Mouse (Mus musculus) forebrain, embryonic 13.5 days (tissue): ENCODE data around the gene Ivd. TPM values are rescaled to one million over a fixed set of nuclear protein-coding genes. Genes with fewer than 3 reads are reported as not detected.

Source experiments
- ATAC-seq: fragments of 200-750 bp; cut with Nextera tagmentation; 2 replicates; pipeline ENCODE4 v1.8.0; 2017
- H3K27ac ChIP-seq: fragments of 300-500 bp; sonication (generic); 2 replicates; pipeline ENCODE4 v1.5.1; 2015; ENCODE audit warnings: inconsistent platforms, mild to moderate bottlenecking, moderate library complexity
- H3K27me3 ChIP-seq: fragments of 300-500 bp; sonication (generic); 2 replicates; pipeline ENCODE4 v1.6.1; 2015; ENCODE audit warnings: mild to moderate bottlenecking, inconsistent platforms
- H3K36me3 ChIP-seq: fragments of 300-500 bp; sonication (generic); 2 replicates; pipeline ENCODE4 v1.6.1; 2015; ENCODE audit warnings: mild to moderate bottlenecking, inconsistent platforms; ENCODE audit not compliant: poor library complexity, severe bottlenecking
- H3K4me1 ChIP-seq: fragments of 300-500 bp; sonication (generic); 2 replicates; pipeline ENCODE4 v1.6.1; 2015; ENCODE audit warnings: inconsistent platforms
- H3K4me2 ChIP-seq: fragments of 300-500 bp; sonication (generic); 2 replicates; pipeline ENCODE4 v1.6.1; 2015; ENCODE audit warnings: inconsistent platforms, mild to moderate bottlenecking, moderate library complexity
- H3K4me3 ChIP-seq: fragments of 300-500 bp; sonication (generic); 2 replicates; pipeline ENCODE4 v1.5.1; 2015; ENCODE audit warnings: mild to moderate bottlenecking, inconsistent platforms
- H3K9ac ChIP-seq: fragments of 300-500 bp; sonication (generic); 2 replicates; pipeline ENCODE4 v1.6.1; 2015; ENCODE audit warnings: mild to moderate bottlenecking, inconsistent platforms
- H3K9me3 ChIP-seq: fragments of 300-500 bp; sonication (generic); replicated peaks from 2 replicates; pipeline ENCODE4 v1.6.1; 2016; ENCODE audit warnings: inconsistent platforms
- WGBS: fragments of 180-500 bp; shearing (Covaris S2); methylation state at CpG from one replicate; pipeline ENCODE4 v1.1.7; 2015; 5-methylcytosine and 5-hydroxymethylcytosine counted together
- polyA plus RNA-seq: library from polyadenylated mRNA; unstranded; fragments of >200 nt; fragmentation: Nextera tagmentation; extraction: Ambion mirVana; gene quantifications from 2 replicates; pipeline ENCODE4 v1.2.1, GENCODE M21; 2015

Gene Ivd
- polyA plus RNA-seq, 1 experiment from 2014 or later: 54.0 TPM

DNA sequence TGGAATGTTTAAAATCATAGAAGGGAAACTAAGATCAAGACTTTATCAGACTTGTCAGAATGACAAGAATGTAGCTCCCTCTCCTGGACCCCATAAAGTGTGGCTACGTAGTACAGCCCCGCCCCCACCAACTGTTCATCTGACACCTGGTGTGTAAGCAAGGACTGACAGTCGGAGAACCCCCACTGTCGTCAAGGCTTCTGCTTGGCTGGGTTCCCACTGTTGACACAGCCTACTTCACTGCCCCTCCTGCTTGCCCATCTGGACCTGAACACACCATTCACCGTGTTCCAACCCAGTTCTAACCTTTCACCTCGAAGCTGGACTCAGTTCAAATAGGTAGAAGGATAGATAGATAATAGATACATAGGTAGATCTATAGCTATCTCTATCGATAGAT lies 15.5 kb upstream of the Ivd start:
- H3K27ac ChIP-seq: no peak overlapping the region
- no peak overlapping the region for H3K4me2 ChIP-seq
- H3K4me1 ChIP-seq: no peaks in the 10 kb centered on the region; the same call in 1 of the 2 replicates
- WGBS: 58% methylated on average over 7 of the region's 7 CpGs
- H3K9ac ChIP-seq: no peak overlapping the region
- no peaks in the 10 kb centered on the region for H3K27me3 ChIP-seq
- H3K9me3 ChIP-seq: no peaks in the 10 kb centered on the region
- H3K4me3 ChIP-seq: no peak overlapping the region
- peak; percentile 81 for ATAC-seq
- H3K36me3 ChIP-seq: no peaks in the 10 kb centered on the region

DNA sequence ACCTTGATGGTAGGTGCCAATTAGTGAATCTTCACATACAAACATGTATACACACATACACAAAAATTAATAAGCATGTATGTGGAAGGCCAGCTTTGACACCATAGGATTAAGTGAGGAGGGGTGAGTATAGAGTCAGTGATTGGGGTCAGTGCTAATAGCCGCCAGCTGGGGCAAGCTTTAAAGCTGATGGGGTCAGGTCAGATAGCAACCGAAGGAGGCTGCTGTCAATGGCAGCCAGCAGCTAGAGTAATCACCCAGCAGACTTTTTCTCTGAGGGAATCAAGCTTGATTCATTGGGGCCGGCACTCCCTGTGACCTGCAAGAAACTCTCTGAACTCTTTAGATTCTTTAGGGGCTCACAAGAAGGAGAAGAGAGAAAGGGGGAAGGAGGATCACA lies 10.0 kb upstream of the Ivd start:
- Histone ChIP-seq H3K9me3 (no peaks in the 10 kb centered on the region), H3K27ac (no peak overlapping the region), H3K4me3 (no peak overlapping the region), H3K4me2 (no peak overlapping the region), H3K36me3 (no peaks in the 10 kb centered on the region), H3K27me3 (no peaks in the 10 kb centered on the region), H3K4me1 (no peaks in the 10 kb centered on the region), H3K9ac (no peak overlapping the region)
- ATAC-seq: no peak
- 39% methylated on average over 3 of the region's 3 CpGs for WGBS

DNA sequence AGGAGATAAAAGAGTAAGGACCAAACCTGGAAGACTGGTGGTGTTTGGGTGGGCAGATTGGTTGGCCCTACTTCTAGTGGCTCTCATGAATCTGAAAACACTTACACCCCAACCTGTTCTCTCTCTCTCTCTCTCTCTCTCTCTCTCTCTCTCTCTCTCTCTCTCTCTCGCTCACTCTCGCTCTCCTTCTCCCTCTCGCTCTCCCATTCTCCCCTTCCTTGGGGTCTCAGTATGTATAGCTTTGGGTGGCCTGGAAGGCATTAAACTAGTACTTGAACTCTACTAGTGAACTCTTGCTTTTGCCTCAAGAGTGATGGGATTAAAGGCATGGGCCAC lies 554 bp downstream of the Ivd start:
- 0 out of 2 replicates have a peak overlapping the region, but pooled peaks have one; percentile 16 for H3K27ac ChIP-seq
- no peaks in the 10 kb centered on the region for H3K27me3 ChIP-seq
- peak overlapping the region; percentile 82 for H3K4me2 ChIP-seq
- H3K4me3 ChIP-seq: peak overlapping the region; percentile 63
- H3K4me1 ChIP-seq: peaks cover 21% of the 10 kb centered on the region
- H3K9ac ChIP-seq: peak overlapping the region; percentile 75
- no peaks in the 10 kb centered on the region for H3K9me3 ChIP-seq
- 28% methylated on average over 3 of the region's 3 CpGs for WGBS
- no peak for ATAC-seq
- H3K36me3 ChIP-seq: 0 out of 2 replicates have a peak, but pooled peaks cover 4% of the 10 kb centered on the region

DNA sequence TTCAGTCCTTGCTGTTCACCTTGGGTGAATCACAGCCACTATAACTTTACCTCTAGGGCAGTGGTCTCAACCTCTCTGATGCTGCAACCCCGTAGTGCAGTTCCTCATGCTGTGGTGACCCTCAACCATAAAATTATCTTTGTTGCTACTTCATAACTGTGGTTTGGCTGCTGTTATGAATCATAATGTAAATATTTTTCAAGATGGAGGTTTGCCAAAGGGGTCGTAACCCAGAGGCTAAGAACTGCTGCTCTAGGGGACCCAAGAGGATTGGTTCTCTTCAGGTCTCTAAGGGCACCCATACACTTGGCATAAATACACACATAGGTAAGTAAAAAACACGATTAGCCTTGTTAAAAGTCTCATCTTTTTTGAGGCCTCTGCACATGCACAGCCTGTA lies 8.8 kb downstream of the Ivd start:
- Histone ChIP-seq H3K36me3 (peaks cover 51% of the 10 kb centered on the region), H3K9ac (no peak overlapping the region), H3K9me3 (no peaks in the 10 kb centered on the region), H3K4me3 (no peak overlapping the region), H3K4me2 (no peak overlapping the region), H3K27ac (no peak overlapping the region), H3K27me3 (no peaks in the 10 kb centered on the region), H3K4me1 (no peaks in the 10 kb centered on the region)
- ATAC-seq: no peak
- 95% methylated on average over 3 of the region's 3 CpGs for WGBS

DNA sequence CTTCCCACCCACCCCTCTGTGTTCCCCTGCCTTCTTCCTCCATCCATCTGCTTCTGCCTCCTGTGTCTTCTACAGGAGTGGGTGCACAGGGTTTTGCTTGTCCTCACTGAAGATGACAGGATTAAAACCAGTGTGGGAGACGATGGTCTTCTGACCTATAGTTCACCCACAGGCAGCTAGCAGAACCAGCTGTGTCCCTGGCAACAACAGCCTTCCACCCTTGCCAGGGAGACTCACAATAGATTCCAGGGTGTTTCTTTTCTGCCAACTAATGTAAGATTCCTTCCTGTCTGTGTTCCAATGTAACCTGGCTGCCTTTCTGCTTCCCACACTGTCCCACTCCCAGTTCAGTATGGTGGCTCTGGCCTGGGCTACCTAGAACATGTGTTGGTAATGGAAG lies 9.3 kb downstream of the Ivd start:
- Histone ChIP-seq H3K36me3 (peaks cover 53% of the 10 kb centered on the region), H3K9ac (no peak overlapping the region), H3K27ac (no peak overlapping the region), H3K4me1 (no peaks in the 10 kb centered on the region), H3K9me3 (no peaks in the 10 kb centered on the region), H3K27me3 (no peaks in the 10 kb centered on the region), H3K4me3 (no peak overlapping the region), H3K4me2 (no peak overlapping the region)
- no peak for ATAC-seq
- 67% methylated on average over 1 of the region's 1 CpGs for WGBS

DNA sequence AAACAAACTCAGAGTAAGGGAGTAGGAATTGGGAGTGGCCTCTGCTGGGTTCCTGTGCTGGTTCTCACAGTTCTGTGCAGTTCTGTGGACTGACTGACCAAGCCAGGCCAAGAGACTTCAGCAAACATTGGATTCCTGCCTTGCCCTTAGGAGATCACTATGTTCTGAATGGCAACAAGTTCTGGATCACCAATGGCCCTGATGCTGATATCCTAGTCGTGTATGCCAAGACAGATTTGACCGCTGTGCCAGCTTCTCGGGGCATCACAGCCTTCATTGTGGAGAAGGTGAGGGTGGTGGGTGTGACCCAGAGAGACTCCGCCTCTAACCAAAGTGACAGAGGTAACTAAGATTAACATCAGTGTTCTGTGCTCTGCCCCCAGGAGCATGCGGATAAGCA lies 11.3 kb downstream of the Ivd start:
- no peak overlapping the region for H3K27ac ChIP-seq
- no peaks in the 10 kb centered on the region for H3K27me3 ChIP-seq
- H3K9ac ChIP-seq: no peak overlapping the region
- H3K36me3 ChIP-seq: peaks cover 71% of the 10 kb centered on the region
- H3K9me3 ChIP-seq: no peaks in the 10 kb centered on the region
- ATAC-seq: no peak
- no peak overlapping the region for H3K4me3 ChIP-seq
- 96% methylated on average over 5 of the region's 5 CpGs for WGBS
- H3K4me1 ChIP-seq: no peaks in the 10 kb centered on the region
- H3K4me2 ChIP-seq: no peak overlapping the region

DNA sequence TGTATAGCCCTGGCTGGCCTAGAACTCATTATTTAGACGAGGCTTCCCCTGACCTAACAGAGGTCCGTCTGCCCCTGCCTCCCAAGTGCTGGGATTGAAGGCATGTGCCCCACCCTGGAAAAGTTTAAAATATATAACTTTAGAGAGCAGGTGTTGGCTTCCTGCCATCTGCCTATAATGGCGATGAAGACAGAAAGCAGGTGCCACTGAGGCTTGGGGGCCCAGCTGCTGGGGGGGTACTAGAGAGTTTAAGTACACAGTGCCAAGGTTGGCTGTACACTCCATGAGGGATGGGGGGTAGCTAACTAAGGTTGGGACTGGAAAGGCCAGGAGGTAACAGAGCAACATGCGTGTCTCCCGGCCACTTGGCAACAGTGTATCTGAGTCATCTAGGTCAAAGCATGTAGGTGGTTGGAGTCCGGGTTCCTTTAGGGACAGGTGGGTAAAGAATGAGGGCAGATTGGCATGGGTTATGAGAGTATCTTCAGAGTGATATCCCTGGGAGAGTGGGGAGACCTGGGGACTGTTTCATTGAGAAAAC lies 12.2 kb downstream of the Ivd start:
- no peak for ATAC-seq
- no peaks in the 10 kb centered on the region for H3K27me3 ChIP-seq
- H3K4me2 ChIP-seq: no peak overlapping the region
- H3K9me3 ChIP-seq: no peaks in the 10 kb centered on the region
- H3K4me1 ChIP-seq: no peaks in the 10 kb centered on the region
- no peak overlapping the region for H3K27ac ChIP-seq
- H3K36me3 ChIP-seq: peaks cover 72% of the 10 kb centered on the region
- H3K9ac ChIP-seq: no peak overlapping the region
- no peak overlapping the region for H3K4me3 ChIP-seq
- WGBS: 88% methylated on average over 6 of the region's 6 CpGs

DNA sequence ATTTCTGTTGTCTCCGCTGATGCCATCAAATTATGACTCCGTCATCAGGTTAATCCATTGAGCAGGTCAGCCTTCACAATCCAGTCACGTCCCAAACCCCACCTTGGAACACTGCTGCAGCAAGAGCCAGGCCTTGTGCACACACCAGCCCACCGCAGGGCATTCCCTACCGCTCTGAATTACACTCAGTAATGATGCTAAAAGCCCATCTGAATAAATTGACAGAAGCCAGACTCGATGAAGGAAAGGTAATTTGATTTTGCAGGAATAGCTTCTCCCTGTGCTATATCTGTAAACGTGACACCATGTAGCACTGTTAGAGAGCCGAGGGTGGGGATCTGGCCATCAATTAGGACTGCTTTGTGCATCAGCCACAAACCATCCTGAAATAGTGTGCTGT lies 13.6 kb downstream of the Ivd start:
- Histone ChIP-seq H3K27me3 (no peaks in the 10 kb centered on the region), H3K9ac (no peak overlapping the region), H3K4me3 (no peak overlapping the region), H3K9me3 (no peaks in the 10 kb centered on the region), H3K4me1 (no peaks in the 10 kb centered on the region), H3K4me2 (no peak overlapping the region), H3K27ac (no peak overlapping the region), H3K36me3 (peaks cover 65% of the 10 kb centered on the region)
- 91% methylated on average over 8 of the region's 8 CpGs for WGBS
- no peak for ATAC-seq

DNA sequence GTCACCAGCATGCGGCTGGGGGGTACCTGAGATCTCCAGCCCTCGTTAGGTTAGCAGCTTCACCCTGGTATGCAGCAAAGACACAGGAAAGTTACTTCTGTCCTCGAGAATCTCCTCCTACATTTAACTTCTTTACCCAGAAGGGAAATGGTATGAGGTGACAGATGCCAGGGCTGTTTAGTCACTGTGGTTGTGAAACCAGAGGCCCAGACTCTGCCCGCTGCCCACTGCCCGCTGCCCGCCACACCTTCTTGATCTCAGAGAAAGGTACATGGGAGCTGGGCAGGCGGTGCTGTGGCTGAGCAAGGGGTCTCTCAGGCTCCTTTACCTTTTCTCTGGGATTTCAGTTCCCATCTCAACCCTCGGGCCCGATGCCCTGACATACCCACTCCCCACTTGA lies 14.7 kb downstream of the Ivd start:
- Histone ChIP-seq H3K4me2 (no peak overlapping the region), H3K9me3 (no peaks in the 10 kb centered on the region), H3K4me3 (no peak overlapping the region), H3K27ac (no peak overlapping the region), H3K36me3 (peaks cover 65% of the 10 kb centered on the region), H3K9ac (no peak overlapping the region), H3K27me3 (no peaks in the 10 kb centered on the region), H3K4me1 (no peaks in the 10 kb centered on the region)
- 95% methylated on average over 9 of the region's 9 CpGs for WGBS
- ATAC-seq: no peak

DNA sequence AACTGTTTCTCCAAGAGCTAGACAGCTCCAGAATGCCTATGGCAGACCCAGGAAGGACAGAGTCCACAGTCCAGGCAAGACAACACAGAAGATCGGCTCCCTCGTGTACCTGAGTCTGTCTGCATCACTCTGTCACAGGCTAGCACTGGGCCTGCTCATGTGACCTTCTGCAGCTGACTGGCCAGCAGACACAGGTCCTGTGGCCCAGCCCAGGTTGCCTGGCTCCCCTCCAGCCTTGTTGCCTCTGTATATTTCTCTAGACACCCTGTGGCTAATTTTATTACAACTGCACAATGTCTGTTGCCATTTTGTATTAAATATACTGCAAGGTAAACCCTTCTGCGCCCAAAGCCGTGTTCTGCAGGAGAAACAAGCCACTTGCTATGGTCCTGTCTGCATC lies 19.3 kb downstream of the Ivd start:
- peaks cover 30% of the 10 kb centered on the region for H3K36me3 ChIP-seq
- peaks cover 16% of the 10 kb centered on the region for H3K27me3 ChIP-seq
- WGBS: 87% methylated on average over 4 of the region's 4 CpGs

DNA sequence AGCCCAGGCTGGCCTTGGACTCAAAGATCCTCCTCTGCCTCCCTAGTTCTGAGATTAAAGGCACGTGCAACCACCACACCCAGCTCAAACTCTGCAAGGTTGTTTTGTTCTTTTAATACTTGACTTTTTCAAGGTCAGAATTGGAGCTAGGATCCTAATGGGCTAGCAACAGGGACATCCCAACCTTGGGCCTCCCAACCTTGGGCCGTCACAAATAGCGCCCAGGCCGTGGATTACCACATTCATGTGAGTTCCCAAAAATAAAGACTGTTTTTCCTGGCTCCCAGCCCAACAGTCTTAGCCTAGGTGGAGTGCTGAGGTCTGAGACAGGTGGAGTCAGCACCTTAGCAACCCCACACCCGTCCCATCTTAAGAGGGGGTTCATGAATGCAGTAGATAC lies 20.2 kb downstream of the Ivd start:
- Histone ChIP-seq H3K4me3 (no peak overlapping the region), H3K9me3 (no peaks in the 10 kb centered on the region), H3K9ac (no peak overlapping the region), H3K27me3 (peaks cover 21% of the 10 kb centered on the region), H3K36me3 (peaks cover 22% of the 10 kb centered on the region), H3K4me1 (peaks cover 5% of the 10 kb centered on the region), H3K4me2 (no peak overlapping the region), H3K27ac (no peak overlapping the region)
- 88% methylated on average over 5 of the region's 5 CpGs for WGBS
- no peak for ATAC-seq

More for the DNA sequence above, 19.3 kb downstream of the Ivd start:
- Histone ChIP-seq H3K4me1 (peaks cover 5% of the 10 kb centered on the region), H3K4me3 (no peak overlapping the region), H3K9ac (no peak overlapping the region), H3K27ac (no peak overlapping the region), H3K9me3 (no peaks in the 10 kb centered on the region), H3K4me2 (no peak overlapping the region)
- no peak for ATAC-seq

DNA sequence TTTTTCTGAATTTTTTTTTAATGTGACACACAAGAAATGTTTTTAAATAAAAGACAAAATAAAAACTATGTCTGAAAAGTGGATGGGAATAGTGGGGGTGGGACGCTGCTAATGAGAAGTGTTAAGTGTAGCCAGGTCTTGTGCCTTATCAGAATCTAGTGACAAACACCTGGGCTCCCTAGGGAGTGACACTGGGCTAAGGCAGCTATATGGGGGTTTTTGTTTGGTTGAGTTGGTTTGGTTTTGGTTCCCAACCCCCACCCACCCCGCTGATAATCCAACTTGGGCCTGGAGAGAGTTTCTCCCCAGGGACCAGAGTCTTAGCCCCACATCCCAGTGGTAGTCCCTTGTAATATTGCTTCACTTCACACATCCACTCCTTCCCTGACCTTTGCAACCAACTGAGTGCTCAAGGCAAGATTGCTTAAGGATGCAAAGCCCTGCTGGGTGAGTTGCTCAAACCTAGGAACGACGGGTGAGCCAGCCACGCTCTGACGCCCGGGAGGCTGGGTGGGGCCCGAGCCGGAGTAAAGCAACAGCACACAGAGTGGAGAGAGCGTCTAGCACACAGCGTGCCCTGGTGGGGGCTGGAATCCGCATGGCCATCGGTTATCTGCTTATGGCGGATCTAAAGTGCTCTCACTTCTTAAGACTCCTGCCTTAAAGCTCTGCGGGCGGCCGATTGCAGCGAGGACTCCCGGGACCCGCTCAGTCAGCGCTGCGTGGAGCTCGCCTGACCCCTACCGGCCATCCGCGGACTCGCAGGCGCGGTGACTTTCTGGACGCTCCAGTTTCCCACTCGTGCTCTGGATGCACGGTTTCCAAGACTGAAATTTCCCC lies 21.3 kb downstream of the Ivd start:
- Histone ChIP-seq H3K4me2 (peak overlapping the region; percentile 73), H3K9ac (peak overlapping the region; percentile 64), H3K27me3 (peaks cover 28% of the 10 kb centered on the region), H3K4me3 (peak overlapping the region; percentile 38), H3K9me3 (no peaks in the 10 kb centered on the region), H3K36me3 (peaks cover 12% of the 10 kb centered on the region), H3K4me1 (peaks cover 5% of the 10 kb centered on the region), H3K27ac (no peak overlapping the region)
- 2% methylated on average over 32 of the region's 32 CpGs for WGBS
- peak; percentile 84 for ATAC-seq

DNA sequence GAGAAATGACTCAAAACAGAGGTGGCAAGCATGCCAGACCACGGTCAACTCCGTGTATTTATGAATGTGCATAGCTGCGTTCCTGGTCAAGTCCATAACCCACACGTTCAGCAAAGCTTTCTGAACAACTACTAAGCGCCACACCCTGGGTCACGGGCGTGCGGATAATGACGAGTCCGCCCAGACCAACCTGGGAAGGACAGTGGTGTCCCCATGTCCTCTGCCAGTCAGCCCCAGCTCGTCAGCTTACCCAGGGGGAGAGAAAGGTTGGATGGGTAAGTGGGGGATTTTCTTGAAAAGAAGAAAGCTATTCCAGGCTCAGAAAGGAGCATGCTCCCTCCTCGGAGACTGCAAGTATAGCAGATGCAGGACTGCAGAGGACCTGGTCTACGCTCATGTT lies 25.7 kb downstream of the Ivd start:
- no peaks in the 10 kb centered on the region for H3K9me3 ChIP-seq
- no peak for ATAC-seq

More for the DNA sequence above, 25.7 kb downstream of the Ivd start:
- no peaks in the 10 kb centered on the region for H3K36me3 ChIP-seq
- peaks cover 28% of the 10 kb centered on the region for H3K27me3 ChIP-seq
- H3K4me2 ChIP-seq: no peak overlapping the region
- 71% methylated on average over 13 of the region's 13 CpGs for WGBS
- H3K4me3 ChIP-seq: no peak overlapping the region
- H3K4me1 ChIP-seq: peaks cover 5% of the 10 kb centered on the region
- no peak overlapping the region for H3K27ac ChIP-seq
- no peak overlapping the region for H3K9ac ChIP-seq
